Mouse (Mus musculus): ENCODE measurements around the gene Ppt2.

Gene Ppt2

DNA sequence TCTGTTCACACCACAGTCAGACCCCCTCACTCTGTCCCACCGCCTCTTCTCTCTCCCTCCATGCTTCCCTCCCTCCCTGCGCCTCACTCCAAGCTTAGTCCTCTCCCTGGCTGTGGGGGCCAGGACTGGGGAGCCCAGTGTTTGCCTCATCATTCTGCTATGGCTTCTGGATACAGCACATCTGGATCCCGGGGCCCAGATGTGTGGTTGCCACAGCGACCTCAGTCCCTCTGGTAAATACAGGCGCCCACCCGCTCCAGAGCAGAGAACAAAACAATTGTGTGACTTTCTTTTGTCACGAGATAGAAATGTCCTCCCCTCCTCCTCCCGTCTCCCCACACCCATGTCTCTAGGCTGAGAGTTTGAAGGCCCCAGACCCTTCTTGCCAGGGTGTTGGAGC lies 28.4 kb upstream of the Ppt2 start:
- no peak for DNase-seq (ENCODE audit: low read depth, low spot score)

DNA sequence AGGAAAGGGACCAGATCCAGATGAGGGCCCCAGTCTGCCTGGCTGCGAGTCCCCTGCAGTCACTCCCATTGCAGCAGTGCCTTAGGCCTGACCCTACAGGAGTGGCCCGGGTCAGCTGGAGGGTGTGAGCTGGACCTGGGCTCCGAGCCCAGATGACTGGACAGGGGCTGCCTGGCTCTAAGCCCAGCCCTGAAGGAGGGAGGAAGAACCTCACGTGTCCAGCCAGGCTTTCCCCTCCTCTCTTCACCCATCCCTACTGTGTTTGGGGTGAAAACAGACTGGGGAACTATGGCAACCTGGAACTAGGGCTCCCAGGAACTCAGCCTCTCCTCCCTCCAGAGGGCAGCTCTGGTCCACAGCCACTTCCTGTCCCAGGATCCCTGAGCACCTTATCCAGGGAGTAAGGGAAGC lies 27.3 kb upstream of the Ppt2 start:
- no peak for DNase-seq (ENCODE audit: low read depth, low spot score)

DNA sequence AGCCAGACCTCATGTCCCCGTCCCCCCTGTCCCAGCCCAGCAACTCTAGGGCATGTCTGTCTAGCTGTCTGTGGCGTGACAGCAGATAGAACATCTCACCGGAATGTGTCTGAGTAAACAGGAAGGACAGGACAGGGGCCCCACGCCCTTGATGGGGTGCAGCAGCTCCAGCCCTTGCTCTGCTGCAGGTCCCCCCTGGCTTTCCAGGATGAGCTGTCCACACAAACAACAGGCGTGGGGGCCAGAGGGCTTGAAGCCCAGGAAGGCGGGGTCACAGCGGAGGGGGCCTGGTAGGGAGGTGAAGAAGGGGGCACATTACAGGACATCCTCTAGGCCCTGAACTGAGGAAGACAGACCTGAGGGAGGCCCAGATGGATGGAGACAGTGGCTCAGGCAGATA lies 26.9 kb upstream of the Ppt2 start:
- DNase-seq (ENCODE audit: low read depth, low spot score) = no peak

DNA sequence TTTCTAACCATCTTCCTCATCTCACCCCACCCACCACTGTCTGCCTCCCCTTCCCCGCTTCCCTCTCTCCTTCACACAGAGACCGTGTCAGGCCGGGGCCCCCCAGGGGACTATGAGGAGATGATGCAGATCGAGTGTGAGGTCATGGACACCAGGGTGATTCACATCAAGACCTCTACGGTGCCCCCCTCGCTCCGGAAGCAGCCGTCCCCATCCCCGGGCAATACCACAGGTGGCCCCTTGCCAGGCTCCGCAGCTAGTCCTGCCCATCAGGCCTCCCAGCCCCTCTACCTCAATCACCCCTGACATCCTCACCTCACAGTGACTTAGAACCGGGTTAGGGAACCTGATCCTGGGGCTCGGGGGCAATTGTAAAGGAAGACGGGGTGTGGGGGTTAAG lies 26.1 kb upstream of the Ppt2 start:
- no peak for DNase-seq (ENCODE audit: low read depth, low spot score)

DNA sequence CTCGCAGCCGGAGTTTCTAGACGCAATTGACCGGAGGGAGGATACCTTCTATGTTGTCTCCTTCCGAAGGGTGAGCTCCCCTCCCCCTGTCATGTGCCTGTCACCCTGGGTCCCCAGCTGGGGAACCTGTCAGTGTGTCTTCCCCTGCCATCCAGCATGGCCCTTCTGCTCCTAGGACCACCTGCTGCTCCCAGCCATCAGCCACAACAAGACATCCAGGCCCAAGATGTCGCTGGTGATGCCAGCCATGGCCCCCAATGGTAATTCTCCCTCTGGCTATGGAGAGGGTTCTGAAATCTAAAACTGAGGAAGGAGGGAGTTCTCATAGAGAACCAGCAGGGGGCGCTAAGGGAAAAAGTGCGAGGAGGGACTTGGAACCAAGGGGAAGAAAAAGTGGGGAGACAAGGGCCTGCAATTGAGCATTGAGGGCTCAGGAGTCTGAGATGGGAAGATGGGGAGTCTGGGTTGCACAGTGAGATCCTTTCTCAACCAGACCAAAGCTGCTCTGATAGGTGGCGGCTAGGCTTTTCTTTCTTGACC lies 25.5 kb upstream of the Ppt2 start:
- DNase-seq (ENCODE audit: low read depth, low spot score) = peak; percentile 72

DNA sequence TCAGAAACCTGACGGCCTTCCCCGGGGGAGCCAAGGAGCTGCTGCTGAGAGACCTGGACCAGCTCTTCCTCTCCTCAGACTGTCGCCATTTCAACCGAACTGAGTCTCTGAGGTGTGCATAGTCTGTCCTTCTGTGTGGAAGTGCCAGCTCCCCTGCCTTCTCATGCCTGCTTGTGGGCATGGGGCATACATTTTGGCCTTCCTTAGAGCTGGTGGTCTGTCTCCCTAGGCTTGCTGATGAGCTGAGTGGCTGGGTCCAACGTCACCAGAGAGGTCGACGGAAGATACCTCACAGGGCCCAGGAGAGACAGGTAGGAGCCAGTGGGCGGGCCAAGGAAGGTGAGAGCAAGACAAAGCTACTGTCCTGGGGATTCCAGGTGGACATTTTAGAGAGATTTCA lies 24.7 kb upstream of the Ppt2 start:
- no peak for DNase-seq (ENCODE audit: low read depth, low spot score)

DNA sequence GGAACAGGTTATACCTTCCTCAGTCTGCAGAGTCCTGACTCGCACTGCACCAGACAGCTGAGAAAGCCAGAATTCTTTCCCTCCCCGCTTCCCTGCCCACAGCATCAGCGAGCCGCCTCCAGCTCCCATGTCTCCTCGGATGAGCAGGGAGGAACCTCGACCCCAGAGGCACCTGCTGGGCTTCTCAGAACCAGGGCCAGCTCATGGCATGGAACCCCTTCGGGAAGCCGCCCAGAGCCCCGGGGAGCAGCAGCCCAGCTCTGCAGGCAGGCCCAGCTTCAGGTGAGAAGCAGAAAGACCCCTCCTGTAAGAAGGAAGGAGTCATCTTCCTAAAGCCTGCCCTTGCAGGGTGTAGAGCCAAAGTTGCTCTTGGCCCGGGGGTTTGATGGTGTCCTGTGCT lies 24.2 kb upstream of the Ppt2 start:
- no peak for DNase-seq (ENCODE audit: low read depth, low spot score)

DNA sequence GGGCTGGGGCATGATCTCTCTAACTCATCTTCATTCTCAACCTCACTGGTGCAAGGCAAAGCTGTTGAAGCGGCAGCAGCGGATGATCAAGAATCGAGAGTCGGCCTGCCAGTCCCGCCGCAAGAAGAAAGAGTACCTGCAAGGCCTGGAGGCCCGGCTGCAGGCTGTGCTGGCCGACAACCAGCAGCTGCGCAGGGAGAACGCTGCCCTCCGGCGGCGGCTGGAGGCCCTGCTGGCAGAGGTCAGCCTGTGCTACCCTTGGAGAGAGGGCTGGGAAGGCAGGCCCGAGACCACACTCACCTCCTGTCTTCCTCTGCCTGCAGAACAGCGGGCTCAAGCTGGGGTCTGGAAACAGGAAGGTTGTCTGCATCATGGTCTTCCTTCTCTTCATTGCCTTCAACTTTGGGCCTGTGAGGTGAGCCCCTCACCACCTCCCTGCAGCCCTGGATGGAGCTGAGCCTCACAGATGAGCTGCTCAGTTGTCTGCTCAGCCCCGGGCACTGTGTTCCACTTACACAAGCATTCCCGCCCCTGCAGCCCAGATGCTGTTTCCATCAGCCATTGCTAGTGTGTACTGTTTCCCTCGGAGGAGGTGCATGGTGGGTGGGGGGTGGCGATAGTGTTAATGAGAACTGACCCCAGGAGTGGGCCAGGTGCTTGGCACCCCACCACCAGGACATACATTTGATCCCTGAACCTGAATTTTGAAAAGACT lies 23.4 kb upstream of the Ppt2 start:
- DNase-seq (ENCODE audit: low read depth, low spot score) = peak; percentile 60

DNA sequence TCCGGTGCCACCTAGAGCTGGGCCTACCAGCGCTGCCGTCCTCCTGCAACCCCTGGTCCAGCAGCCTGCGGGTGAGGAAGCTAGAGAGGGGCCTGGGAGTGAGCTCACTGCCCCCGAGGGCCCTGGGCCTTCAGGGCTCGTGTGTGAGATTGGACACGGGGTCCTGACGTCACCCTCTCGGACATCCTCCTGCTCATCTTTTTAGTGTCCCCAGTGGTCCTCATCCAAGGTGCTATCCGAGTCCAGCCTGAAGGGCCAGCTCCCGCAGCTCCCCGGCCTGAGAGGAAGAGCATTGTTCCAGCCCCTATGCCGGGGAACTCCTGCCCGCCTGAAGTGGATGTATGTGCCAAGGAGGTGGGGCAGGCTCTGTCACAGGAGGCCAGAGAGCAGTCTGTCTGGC lies 22.5 kb upstream of the Ppt2 start:
- DNase-seq (ENCODE audit: low read depth, low spot score) = no peak

DNA sequence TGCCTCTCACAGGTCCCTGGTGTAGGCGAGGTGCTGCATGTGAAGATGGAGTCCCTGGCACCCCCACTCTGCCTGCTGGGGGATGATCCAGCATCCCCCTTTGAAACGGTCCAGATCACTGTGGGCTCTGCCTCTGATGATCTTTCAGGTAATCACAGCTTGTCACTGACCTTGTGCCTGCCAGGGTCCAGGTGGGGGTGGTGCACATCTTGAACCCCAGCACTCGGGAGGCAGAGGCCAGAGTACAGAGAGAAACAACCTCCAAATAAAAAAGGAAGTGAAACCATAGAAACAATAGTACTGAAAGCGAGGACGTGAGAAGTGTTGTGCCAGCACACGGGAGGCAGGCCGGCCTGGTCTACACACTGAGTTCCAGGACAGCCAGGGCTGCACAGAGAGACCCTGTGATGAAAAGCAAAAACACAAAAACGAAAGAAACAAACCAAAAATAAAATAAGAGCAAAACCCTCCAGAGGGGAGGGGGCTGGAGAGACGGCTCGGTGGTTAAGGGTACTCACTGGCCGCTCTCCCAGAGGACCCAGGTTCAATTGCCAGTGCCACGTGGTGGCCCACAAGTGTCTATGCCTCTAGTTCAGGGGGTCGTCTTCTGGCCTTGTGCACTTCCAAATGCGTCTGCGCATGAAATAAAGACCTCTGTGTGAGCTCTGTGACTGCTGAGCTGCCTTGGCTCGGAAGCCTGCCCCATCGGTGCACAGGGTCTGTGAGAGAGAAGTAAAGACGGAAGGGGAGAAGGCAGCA lies 21.0 kb upstream of the Ppt2 start:
- no peak for DNase-seq (ENCODE audit: low read depth, low spot score)

DNA sequence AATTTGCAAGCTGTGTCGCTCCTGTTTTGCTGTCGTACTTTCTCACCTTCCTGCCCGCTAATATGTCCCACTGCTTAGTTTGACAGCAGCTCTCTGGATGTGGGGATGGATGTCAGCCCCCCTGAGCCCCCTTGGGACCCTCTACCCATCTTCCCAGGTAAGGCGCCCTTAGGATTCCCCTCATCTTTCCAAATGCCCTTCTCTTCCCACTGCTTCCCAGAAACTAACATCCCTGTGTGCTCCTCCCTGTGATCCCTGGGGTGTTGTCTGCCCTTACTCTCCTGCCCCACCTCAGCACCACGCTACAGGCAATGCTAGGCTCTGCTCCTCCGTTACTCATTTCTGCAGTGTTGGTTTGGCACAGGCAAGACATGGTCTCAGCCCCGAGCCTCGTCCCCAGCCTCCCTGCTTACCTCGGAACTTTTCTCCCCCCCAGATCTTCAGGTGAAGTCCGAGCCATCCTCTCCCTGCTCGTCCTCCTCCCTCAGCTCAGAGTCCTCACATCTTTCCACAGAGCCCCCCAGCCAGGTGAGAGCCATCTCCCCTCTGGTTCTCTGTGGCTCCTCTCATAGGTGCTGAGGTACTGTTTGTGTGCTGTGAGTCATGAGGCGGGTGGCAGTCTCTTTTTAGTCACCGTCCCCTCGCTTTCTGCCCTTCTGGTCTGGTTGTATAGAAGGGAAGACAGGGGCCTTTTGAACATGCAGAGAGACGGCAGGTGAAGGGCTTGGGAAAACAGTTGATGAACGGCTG lies 20.0 kb upstream of the Ppt2 start:
- DNase-seq (ENCODE audit: low read depth, low spot score) = no peak

DNA sequence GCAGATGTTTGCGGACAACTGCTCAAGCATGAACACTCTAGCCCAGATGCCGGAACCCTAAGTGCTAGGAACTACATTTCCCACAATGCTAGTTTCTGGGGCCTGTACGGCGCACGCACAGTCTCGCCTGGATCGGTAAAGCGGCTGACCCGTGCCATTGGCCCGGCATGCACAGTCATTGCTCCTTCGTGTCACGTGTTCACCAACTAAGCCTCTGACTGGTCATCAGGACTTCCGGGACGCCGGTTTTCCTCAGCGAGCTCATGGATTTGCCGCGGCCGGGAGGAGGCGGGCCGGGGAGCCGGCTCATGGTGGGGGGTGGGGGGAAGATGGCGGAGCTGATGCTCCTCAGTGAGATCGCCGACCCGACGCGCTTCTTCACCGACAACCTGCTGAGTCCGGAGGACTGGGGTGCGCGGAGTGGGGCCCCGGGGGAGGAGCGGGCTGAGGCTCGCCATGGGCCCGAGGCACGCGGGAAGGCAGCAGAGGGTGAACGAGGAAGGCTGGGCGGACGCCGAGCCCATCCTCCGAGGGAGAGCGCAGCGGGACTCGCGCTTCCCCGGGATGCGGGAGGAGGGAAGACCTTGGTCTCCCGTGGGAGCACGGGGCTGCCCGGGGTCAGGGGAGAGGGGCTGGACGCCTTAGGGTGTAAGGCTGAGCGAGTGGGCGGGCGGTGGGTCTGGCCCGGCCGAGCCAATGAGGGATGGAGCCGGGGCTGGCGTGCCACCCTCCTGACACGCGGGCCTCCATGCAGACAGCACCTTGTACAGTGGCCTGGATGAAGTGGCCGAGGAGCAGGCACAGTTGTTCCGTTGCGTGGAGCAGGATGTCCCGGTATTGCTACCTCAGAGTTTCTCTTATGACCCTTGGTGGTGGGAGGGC lies 18.8 kb upstream of the Ppt2 start, which contains the start of gene Atf6b:
Gene Atf6b, plus strand, starts transcription at position 241 of the 882 bp plus-strand sequence.
- DNase-seq (ENCODE audit: low read depth, low spot score) = peak; percentile 99

DNA sequence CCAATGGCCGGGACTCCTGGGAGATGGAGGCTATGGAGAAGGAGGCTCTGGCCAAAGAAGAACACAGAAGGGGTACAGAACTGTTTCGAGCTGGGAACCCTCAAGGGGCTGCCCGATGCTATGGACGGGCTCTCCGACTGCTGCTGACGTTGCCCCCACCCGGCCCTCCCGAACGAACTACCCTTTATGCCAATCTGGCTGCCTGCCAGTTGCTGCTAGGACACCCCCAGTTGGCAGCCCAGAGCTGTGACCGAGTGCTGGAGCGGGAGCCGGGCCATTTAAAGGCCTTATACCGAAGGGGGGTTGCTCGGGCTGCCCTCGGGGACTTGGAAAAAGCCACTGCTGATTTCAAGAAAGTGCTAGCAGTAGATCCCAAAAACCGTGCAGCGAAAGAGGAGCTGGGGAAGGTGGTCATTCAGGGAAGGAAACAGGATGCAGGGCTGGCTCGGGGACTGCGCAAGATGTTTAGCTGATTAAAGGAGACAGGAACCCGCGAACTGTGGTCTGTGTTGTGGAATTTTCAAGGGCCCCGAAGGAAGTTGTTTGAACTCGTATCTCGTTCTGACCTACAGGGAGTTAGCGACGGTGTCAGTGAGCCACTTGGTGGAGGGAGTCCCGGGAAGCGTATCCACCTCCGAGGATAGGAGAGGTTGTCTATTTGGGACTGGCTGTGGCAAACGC lies 17.7 kb upstream of the Ppt2 start:
- DNase-seq (ENCODE audit: low read depth, low spot score) = no peak

DNA sequence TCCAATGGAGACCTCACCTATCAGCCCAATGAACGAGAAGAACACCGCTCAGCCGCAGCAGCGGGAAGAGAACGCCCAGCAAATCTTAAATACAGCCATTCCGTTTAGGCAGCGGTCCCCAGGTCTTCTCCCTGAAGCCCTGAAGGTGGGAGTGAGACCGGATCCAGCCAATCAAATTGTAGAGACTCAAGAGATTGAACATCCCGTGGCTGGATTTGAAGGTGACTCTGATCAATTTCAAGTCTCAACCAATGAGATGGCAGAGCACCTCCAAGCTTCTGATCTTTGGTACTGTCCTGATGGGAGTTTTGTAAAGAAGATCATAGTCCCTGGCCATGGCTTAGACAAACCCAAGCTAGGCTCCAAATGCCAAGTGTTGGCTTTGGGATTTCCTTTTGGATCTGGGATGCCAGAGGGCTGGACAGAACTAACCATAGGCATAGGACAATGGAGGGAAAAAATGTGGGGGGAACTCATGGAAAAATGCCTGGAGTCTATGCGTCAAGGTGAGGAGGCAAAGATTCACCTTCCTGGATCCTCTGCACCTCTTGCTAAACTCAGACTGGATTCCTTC lies 17.0 kb upstream of the Ppt2 start:
- peak; percentile 89 for DNase-seq (ENCODE audit: low read depth, low spot score)

DNA sequence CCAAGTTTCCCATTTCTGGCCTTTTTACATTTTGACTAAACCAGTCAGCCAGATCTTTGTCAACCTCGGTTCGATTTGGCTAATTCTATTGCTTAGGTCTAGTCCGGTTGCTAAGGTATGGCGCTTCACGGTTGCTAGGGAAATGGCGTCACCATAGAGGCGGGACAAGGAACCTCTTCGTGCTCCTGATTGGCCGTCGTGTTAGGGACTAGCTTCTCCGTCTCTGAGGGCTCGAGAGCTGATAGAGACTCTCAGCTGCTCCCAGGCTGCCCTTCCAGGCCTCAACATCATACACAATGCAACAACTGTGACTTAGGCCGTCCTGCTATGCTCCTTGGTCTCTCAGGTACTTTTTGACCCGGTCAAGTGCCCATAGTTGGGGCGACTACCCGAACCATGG lies 16.3 kb upstream of the Ppt2 start, which contains the start of gene Fkbpl:
Gene Fkbpl, plus strand, starts transcription at position 157 of the 400 bp plus-strand sequence.
- peak; percentile 98 for DNase-seq (ENCODE audit: low read depth, low spot score)

DNA sequence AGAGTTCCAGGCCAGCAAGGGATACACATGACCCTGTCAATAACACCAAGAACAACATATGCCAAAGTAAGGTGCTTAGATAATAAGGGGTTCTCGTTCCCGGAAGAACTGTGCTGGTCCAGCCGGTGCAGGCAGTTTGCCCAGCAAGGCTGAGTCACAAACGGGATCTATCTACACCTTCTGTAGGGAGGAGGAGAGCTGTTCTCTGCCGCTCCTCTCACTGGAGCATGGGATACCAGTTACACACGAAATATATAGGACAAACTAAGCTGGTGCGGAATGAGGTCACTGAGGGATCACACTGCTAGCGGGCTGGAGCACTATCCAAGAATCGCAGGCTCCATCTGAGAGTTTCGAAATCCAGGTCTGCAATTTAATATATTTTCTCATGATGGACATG lies 15.6 kb upstream of the Ppt2 start:
- DNase-seq (ENCODE audit: low read depth, low spot score) = no peak

DNA sequence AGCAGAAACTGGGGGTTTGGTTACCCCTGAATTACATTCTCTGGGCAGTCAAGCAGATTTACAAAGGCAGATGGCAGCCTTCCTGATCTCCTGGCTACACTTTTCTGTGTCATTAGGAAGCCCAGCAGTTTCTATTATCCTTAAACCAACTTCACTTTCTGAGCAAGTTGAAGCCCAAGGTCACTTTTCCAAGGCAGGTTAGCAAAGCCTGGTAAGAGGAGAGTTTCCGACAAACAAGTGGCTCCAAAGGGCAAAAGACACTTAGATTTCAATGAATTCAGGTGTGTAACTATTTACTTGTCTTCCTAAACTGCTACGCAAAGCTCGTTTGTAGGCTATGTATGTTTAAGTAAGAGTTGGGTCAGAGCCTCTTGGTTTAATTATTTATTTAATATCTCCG lies 15.1 kb upstream of the Ppt2 start:
- DNase-seq (ENCODE audit: low read depth, low spot score) = no peak

DNA sequence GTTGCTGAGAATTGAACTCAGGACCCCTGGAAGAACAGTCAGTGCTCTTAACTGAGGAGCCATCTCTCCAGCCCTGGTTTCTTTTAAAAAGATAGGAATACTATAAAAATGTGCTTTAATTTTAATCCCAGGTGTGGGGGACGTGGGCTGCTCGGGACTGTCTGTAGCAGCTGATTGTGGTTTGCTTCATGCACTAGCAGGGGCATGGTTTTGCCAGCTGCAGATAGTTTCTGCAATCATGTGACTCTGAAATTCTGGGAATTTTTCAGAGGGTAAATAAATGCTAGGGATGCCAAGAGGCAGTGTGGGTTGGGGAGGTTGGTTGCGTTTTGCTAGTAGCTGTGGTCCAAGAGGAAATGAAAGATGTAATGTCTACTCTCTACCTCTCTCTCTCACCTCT lies 13.6 kb upstream of the Ppt2 start:
- DNase-seq (ENCODE audit: low read depth, low spot score) = no peak

DNA sequence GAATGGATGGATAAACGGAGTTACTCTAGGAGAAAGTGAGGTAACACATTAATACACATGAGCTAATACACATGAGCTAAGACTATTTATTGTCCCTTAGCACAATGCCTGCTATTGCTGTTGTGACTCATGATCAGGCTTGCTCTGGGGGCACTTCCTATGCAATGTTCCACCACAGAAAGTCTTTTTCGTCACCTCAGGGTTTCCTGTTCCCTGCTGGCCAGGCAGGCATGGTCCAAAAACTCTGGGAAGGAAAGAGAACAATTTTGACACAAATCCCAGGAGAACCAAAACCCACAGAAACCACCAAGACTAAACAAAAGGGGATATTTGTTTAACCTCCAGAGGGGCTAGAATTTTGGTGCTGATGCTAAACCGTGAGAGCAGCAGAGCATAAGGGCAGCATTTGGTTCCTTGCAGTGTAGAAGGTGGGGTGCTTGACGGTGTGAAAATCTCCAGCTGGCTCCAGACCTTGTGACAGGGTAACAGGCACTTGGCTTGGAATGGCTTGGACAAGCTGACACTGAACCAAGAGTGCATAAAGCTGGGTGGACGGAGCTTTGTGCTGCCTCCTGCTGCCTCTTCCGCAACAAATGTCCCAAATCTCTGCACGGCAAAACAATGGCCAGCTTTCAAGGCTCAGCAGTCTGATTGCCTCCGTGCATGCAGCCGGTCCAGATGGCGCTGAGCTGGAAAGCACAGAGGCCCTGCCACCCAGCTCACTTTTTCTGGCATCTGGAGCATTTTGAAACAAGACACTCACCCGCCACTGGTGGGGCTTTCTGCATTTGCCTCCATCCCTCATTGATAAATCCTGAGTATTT lies 12.7 kb upstream of the Ppt2 start:
- no peak for DNase-seq (ENCODE audit: low read depth, low spot score)

Data from ZHBTc4 (cell line).